Mouse (Mus musculus) layer of hippocampus, adult 11-12 months (tissue): ENCODE data around the gene Ppp2r2c.

ENCODE experiments used
- DNase-seq: peaks from one replicate; pipeline ENCODE4 v3.0.0; 2022; ENCODE audit warnings: low spot score

Gene Ppp2r2c

GRCm38 (mm10) chr5:36897999-36898398 is 29.7 kb downstream of the Ppp2r2c start:
- no peak for DNase-seq

- DNase-seq: no peak
These were observed 30.2 kb downstream of the Ppp2r2c start for GRCm38 (mm10) chr5:36898415-36899109.

- DNase-seq: no peak
These were observed 31.1 kb downstream of the Ppp2r2c start for GRCm38 (mm10) chr5:36899392-36899791.

GRCm38 (mm10) chr5:36900189-36900619 is 31.9 kb downstream of the Ppp2r2c start:
- DNase-seq: no peak

GRCm38 (mm10) chr5:36902807-36903206 is 34.5 kb downstream of the Ppp2r2c start:
- no peak for DNase-seq

- DNase-seq: no peak
These were observed 35.8 kb downstream of the Ppp2r2c start for GRCm38 (mm10) chr5:36904131-36904530.

GRCm38 (mm10) chr5:36904703-36905102 is 36.4 kb downstream of the Ppp2r2c start:
- DNase-seq: no peak

GRCm38 (mm10) chr5:36905216-36905615 is 36.9 kb downstream of the Ppp2r2c start:
- DNase-seq: no peak

- no peak for DNase-seq
These were observed 39.4 kb downstream of the Ppp2r2c start for GRCm38 (mm10) chr5:36907695-36908094.

- no peak for DNase-seq
These were observed 41.2 kb downstream of the Ppp2r2c start for GRCm38 (mm10) chr5:36909545-36909944.

- DNase-seq: no peak
These were observed 42.7 kb downstream of the Ppp2r2c start for GRCm38 (mm10) chr5:36910980-36911379.

- no peak for DNase-seq
These were observed 43.5 kb downstream of the Ppp2r2c start for GRCm38 (mm10) chr5:36911759-36912352.

GRCm38 (mm10) chr5:36912602-36913310 is 44.4 kb downstream of the Ppp2r2c start:
- DNase-seq: no peak

GRCm38 (mm10) chr5:36915256-36915655 is 46.9 kb downstream of the Ppp2r2c start:
- DNase-seq: no peak

GRCm38 (mm10) chr5:36916581-36916980 is 48.3 kb downstream of the Ppp2r2c start:
- peak; percentile 53 for DNase-seq

- DNase-seq: no peak
These were observed 48.9 kb downstream of the Ppp2r2c start for GRCm38 (mm10) chr5:36917245-36917644.

GRCm38 (mm10) chr5:36918016-36918415 is 49.7 kb downstream of the Ppp2r2c start:
- no peak for DNase-seq

GRCm38 (mm10) chr5:36920072-36920471 is 51.8 kb downstream of the Ppp2r2c start:
- no peak for DNase-seq

GRCm38 (mm10) chr5:36921871-36922270 is 53.6 kb downstream of the Ppp2r2c start:
- no peak for DNase-seq

GRCm38 (mm10) chr5:36922811-36923210 is 54.5 kb downstream of the Ppp2r2c start:
- DNase-seq: no peak

GRCm38 (mm10) chr5:36923826-36924700 is 55.8 kb downstream of the Ppp2r2c start:
- DNase-seq: no peak

- no peak for DNase-seq
These were observed 60.4 kb downstream of the Ppp2r2c start for GRCm38 (mm10) chr5:36928701-36929100.
